Mouse (Mus musculus): Measurements from ENCODE around the gene Zscan4-ps3. TPM values are rescaled to one million over a fixed set of nuclear protein-coding genes. Genes with fewer than 3 reads are reported as not detected.
"Not testable (repeated sequence)": the region's sequence is repeated elsewhere in the genome, so short reads cannot be mapped to it uniquely, and the experiment has no call there.

Zscan4-ps3 gene
- not detected for total RNA-seq (2022)

- not testable (repeated sequence) for DNase-seq
These were observed at the start of gene Zscan4-ps3 for GRCm38 (mm10) chr7:11609008-11609407. Gene Zscan4-ps3, plus strand, starts transcription at chr7:11609308.

- DNase-seq: peak; percentile 8
These were observed 8.0 kb downstream of the Zscan4-ps3 start for GRCm38 (mm10) chr7:11617082-11617481.

Other genes with a start within 250 kb of the Zscan4-ps3 start
- gene Zscan4f, start 211.4 kb upstream of the Zscan4-ps3 start, total RNA-seq (2022): not detected
- not detected for gene Zscan4-ps2, start 95.0 kb upstream of the Zscan4-ps3 start, total RNA-seq (2022)
- gene Vmn1r72, start 70.8 kb downstream of the Zscan4-ps3 start, total RNA-seq (2022): not detected
- gene Vmn1r73, start 121.0 kb downstream of the Zscan4-ps3 start, total RNA-seq (2022): not detected
- gene Vmn1r74, start 224.7 kb downstream of the Zscan4-ps3 start, total RNA-seq (2022): not detected